Comparison of ENCODE assay signal across 14 mouse cellular contexts in the genomic region with DNA sequence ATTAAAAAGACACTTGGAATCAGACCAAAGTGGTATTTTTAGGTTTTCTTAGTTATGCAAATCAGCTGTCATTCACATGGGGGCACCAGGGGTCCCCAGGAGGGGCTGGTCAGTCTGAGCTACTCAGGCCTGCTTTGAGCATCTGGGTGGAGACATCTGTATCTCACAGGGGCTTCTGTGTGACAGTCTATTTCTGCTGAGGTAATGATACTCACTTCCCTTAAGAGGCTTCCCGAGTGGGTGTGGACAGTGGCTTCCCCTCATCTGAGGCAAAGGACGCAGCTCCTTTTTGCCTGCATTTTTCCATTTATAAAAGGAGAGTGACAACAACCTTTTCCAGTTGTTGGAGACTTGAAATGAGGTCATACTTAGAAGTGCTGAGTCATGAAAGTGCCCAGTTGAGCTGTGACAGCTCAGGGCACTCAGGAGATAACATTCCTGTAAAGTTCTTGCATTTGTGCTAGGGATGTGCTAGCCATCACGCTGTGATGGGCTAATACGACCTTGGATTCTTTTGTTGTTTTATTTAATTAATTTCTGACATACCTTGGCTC.
DNase-seq lines count a peak whose midpoint lies in the region; ATAC-seq lines count a peak whose summit lies in the region.
"Had no signal": no experiment of that assay in that cellular context is flagged by ENCODE, and none has a peak within 500 bp of the region (broad histone marks: within the 10 kb centered on the region; RNA-seq: fewer than 3 reads in every experiment).

No protein-coding gene starts in this region.

- DNase-seq in adrenal gland, adult 2 months, result peak; percentile 37
- no peak for DNase-seq in adrenal gland, adult 18-20 months (ENCODE audit: low spot score in 2 of 2)
- DNase-seq in liver, embryonic 13.5 days, result peak; percentile 11
- peak; percentile 14 for DNase-seq in retina, embryonic 14.5 days (ENCODE audit: low spot score)
- no peak for DNase-seq in urinary bladder, postnatal 10 days (ENCODE audit: low spot score)
- no peak for DNase-seq in layer of hippocampus, postnatal 36 days
- DNase-seq: spleen, adult 18-20 months; thymus, adult 18-20 months had no signal

- H3K27ac ChIP-seq in liver, embryonic 13.5 days, result no peak overlapping the region
- no peak overlapping the region for H3K27ac ChIP-seq in liver, embryonic 12.5 days
- H3K27ac ChIP-seq: liver, embryonic 15.5 days; midbrain, embryonic 15.5 days had no signal

- no peak overlapping the region for H3K4me3 ChIP-seq in liver, embryonic 13.5 days (replicated peaks)
- H3K4me3 ChIP-seq in liver, embryonic 12.5 days, result no peak overlapping the region
- H3K4me3 ChIP-seq: liver, embryonic 15.5 days; midbrain, embryonic 15.5 days had no signal

- no peak overlapping the region for H3K9ac ChIP-seq in liver, embryonic 13.5 days
- no peak overlapping the region for H3K9ac ChIP-seq in liver, embryonic 12.5 days
- H3K9ac ChIP-seq: liver, embryonic 15.5 days; midbrain, embryonic 15.5 days had no signal

- H3K4me1 ChIP-seq in liver, embryonic 13.5 days (replicated peaks), result peaks cover 7% of the 10 kb centered on the region
- peaks cover 10% of the 10 kb centered on the region for H3K4me1 ChIP-seq in liver, embryonic 12.5 days
- H3K4me1 ChIP-seq: midbrain, embryonic 15.5 days had no signal

- WGBS in liver, embryonic 13.5 days (ENCODE audit: insufficient replicate concordance), result 22% methylated on average over 4 of the region's 4 CpGs
- WGBS in liver, embryonic 12.5 days (ENCODE audit: insufficient replicate concordance), result 24% methylated on average over 4 of the region's 4 CpGs

- no peak overlapping the region for H3K4me2 ChIP-seq in liver, embryonic 13.5 days
- H3K4me2 ChIP-seq in liver, embryonic 12.5 days, result no peak overlapping the region
- H3K4me2 ChIP-seq: liver, embryonic 15.5 days; midbrain, embryonic 15.5 days had no signal

- H3K36me3 ChIP-seq in liver, embryonic 13.5 days, result no peaks in the 10 kb centered on the region
- no peaks in the 10 kb centered on the region for H3K36me3 ChIP-seq in liver, embryonic 12.5 days
- H3K36me3 ChIP-seq: liver, embryonic 15.5 days; midbrain, embryonic 15.5 days had no signal

- no peaks in the 10 kb centered on the region for H3K27me3 ChIP-seq in liver, embryonic 13.5 days
- H3K27me3 ChIP-seq in liver, embryonic 12.5 days (replicated peaks), result no peaks in the 10 kb centered on the region
- H3K27me3 ChIP-seq: liver, embryonic 15.5 days; midbrain, embryonic 15.5 days had no signal

- no peak for ATAC-seq in liver, embryonic 13.5 days (ENCODE audit: low read depth)
- ATAC-seq in liver, embryonic 12.5 days, result no peak
- ATAC-seq in erythroblast, adult 5-6 weeks (replicated peaks; ENCODE audit: low FRiP score, poor library complexity, severe bottlenecking), result peak; percentile 51; the same call in 1 of the 2 replicates
- ATAC-seq: forebrain, embryonic 16.5 days; intestine, postnatal 0 days; midbrain, embryonic 15.5 days had no signal

- no peaks in the 10 kb centered on the region for H3K9me3 ChIP-seq in liver, embryonic 13.5 days (replicated peaks)
- H3K9me3 ChIP-seq in liver, embryonic 12.5 days (replicated peaks), result 0 out of 2 replicates have a peak, but pooled peaks cover 1% of the 10 kb centered on the region
- H3K9me3 ChIP-seq: liver, embryonic 15.5 days; midbrain, embryonic 15.5 days had no signal

Comparison
In these comparisons a context has a peak if more than half of its experiments do, and no peak if none do; other contexts are left out.
1. DNase-seq: peak in adrenal gland, adult 2 months (single experiment), liver, embryonic 13.5 days (single experiment) and retina, embryonic 14.5 days (single experiment); none in adrenal gland, adult 18-20 months (0 of 2), urinary bladder, postnatal 10 days (single experiment) and layer of hippocampus, postnatal 36 days (0 of 2).